Mouse (Mus musculus) left cerebral cortex, adult 2 months (tissue): ENCODE results near the gene Acsbg1. TPM values are rescaled to one million over a fixed set of nuclear protein-coding genes. Genes with fewer than 3 reads are reported as not detected.
A peak's percentile ranks its signal among the peaks of the same experiment; 100 is the strongest.
"Not testable (repeated sequence)": the region's sequence is repeated elsewhere in the genome, so short reads cannot be mapped to it uniquely, and the experiment has no call there.

Experiments
- DNase-seq, 2 experiments: peaks; one replicate each; pipeline ENCODE4 v3.0.0; 2021 to 2022; ENCODE audit warnings: low spot score in 2 of 2, mixed read lengths in 1 of 2; ENCODE audit errors: extremely low spot score in 1 of 2
- H3K27ac ChIP-seq: fragments of 200-600 bp; 2 replicates; pipeline ENCODE4 v1.8.1; 2022
- H3K4me3 ChIP-seq: fragments of 200-600 bp; 2 replicates; pipeline ENCODE4 v1.8.1; 2022
- CTCF ChIP-seq: fragments of 200-600 bp; IDR thresholded peaks from 2 replicates; pipeline ENCODE4 v1.8.1; 2022; ENCODE audit warnings: antibody characterized with exemption, mild to moderate bottlenecking, moderate library complexity
- intact Hi-C: fragments of 180-260 bp; cut with DNase I; formaldehyde crosslinking; loops from one replicate; pipeline ENCODE4 v1.15.1; 2025
- long read RNA-seq, 2 experiments: library from polyadenylated mRNA; stranded (forward); transcript quantifications; one replicate each; pipeline ENCODE4 v2.0.0; 2021; ENCODE audit warnings: borderline mapping rate in 2 of 2
- total RNA-seq, 2 experiments: library from RNA; stranded (reverse); gene quantifications; 2 replicates each; pipeline ENCODE4 v1.2.3; 2021

Gene Acsbg1
- 100 to 1,000 TPM; 114 to 132 TPM for total RNA-seq
- long read RNA-seq, experiment 1, transcript Acsbg1-201 (14 exons, 2,880 nt): major isoform, 413 of 448 reads
- long read RNA-seq, experiment 1, partial matches to known transcripts: 18 of 448 reads
- long read RNA-seq, experiment 1, other reads (novel, unspliced or antisense): 17 of 448 reads
- long read RNA-seq, experiment 2, transcript Acsbg1-201 (14 exons, 2,880 nt): major isoform, 386 of 417 reads
- long read RNA-seq, experiment 2, partial matches to known transcripts: 16 of 417 reads
- long read RNA-seq, experiment 2, other reads (novel, unspliced or antisense): 15 of 417 reads

DNA sequence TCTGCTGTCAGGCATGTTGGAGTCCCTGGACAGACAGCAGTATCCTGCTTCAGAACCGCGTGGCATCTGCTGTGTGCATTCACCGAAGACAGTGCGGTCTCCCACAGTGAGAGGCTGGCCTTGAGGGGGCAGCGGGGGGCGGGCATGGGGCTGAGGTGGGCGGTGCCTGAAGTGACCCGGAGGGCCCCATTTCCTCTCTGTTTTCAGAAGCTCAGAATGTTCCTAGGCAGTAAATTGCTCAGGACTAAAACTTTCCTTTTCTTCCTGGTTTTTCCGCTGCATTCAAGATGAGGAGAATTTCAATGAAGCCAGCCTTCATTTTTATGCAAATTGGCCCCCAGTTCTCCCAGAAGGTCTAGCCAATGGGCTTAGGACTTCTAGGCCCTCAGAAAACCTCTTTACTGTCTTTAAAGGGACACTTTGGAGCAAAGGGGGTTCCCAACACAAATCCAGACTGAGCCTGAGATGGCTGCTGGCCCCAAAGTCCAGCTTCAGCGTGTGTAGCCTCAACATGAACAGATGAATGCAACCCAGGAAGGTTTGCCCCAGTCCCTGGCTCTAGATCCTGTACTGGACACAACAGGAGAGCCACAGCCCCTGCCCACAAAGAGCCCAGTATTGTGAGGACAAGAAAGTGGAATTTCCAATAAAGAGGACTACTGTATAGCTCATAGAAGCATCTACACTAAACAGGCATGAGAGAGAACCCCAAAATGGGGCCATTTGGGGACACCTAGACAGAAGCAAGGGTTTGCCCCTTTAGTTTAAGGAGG, at the start of gene Acsbg1:
Gene Acsbg1, minus strand, starts transcription at position 266 of the 773 bp plus-strand sequence.
- peak within 1 kb of the TSS; percentile 33 for H3K4me3 ChIP-seq
- peak in 1 of 2 experiments; percentile 19 for DNase-seq
- TF ChIP-seq CTCF: no peak
- H3K27ac ChIP-seq: peak within 1 kb of the TSS; percentile 32; the same call in 1 of the 2 replicates
- intact Hi-C loops: no loop called here

DNA sequence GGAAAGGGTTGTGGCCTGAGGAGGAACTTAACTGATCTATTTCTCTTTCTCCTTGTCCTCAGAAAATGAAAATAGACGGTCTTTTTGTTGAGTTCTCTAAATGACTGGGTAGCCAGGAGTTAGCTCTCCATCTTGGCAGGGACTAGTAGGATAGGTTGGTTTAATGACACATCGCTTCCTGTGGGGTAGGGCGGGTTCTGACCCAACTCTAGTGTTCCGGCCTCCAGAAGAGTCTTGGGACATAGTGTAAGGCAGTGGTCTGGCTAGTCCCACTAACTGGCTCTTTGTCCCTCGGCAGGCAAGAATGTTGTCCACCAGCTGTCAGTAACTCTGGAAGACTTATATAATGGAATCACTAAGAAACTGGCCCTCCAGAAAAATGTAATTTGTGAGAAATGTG, 46.4 kb upstream of the Acsbg1 start:
- Histone ChIP-seq H3K4me3 (no peak overlapping the region), H3K27ac (no peak overlapping the region)
- no peak for TF ChIP-seq CTCF
- intact Hi-C loops: no loop called here
- no peak for DNase-seq

DNA sequence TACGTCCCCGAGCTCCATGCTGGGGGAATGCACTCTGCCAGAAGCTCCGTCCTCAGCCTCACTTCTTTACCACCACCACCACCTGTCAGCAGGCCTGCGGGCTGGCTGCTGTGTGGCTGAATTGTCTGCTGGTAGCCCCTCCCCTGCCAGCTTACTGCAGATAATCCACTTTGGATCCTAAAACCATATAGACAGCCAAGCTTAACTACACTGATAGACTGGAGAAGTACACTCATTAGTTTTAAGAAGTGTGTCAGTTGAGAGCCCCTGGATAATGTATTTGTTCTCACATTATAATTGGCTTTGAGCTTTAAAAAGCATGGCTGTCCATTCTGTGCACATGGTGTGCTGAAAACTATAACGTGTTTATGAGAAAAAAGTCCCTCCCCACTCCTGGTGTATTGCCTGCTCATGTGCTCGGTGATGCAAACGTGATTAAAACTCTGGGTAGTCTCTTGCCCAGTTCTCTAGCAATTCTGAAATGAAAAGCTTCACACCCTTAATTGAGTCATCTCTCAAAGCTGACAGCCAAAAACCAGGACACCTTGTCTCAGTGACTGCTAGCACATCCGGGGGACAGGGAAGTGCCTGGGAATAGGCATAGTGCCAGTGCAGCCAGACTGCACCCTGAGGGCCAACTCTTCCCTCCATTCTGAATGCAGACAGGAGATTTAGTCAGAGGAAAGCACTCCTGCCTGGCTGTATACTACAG, 45.8 kb upstream of the Acsbg1 start:
- no peak overlapping the region for H3K4me3 ChIP-seq
- intact Hi-C loops: no loop called here
- no peak for TF ChIP-seq CTCF
- DNase-seq: no peak
- H3K27ac ChIP-seq: no peak overlapping the region

DNA sequence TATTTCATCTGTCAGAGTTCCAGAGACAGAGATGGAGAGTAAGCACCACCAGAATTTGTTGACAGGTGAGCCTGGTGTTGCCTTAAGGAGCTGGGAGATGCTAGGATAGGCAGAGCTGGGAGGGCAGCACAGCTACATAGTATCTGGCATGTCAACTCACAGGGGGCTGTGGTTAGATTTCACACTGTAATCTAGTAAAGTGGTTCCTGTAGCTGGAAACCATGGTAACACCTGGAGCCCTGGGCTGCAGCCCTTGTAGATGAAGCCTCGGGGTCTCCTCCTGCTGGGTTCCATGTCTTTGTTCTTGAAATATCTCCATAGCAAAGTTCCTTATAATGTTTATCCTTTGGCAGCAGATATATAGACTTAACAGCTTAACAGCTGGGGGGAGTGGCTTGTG, 43.9 kb upstream of the Acsbg1 start:
- Histone ChIP-seq H3K4me3 (no peak overlapping the region), H3K27ac (no peak overlapping the region)
- TF ChIP-seq CTCF: no peak
- intact Hi-C loops: no loop called here
- no peak for DNase-seq

DNA sequence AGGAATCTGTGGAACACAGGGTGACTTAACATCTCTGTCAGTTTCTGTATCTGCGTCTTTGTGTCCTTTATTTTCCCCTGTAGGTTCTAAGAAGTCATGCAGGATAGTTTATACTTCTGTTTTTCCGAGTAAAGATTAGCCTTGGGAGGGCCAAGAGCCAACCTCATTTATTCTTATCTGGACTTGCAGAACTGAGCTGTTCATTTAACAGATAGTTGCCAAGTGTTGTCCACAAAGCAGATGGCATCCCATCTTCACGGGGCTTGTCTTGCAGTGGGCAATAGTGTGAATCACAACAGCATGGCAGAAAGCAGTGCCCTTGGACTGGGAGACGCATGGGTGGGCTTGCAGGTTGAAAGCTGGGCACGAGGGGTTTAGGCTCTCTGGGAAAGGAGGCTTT, 42.7 kb upstream of the Acsbg1 start:
- no peak for TF ChIP-seq CTCF
- Histone ChIP-seq H3K4me3 (no peak overlapping the region), H3K27ac (no peak overlapping the region)
- no peak for DNase-seq
- intact Hi-C loops: no loop called here

DNA sequence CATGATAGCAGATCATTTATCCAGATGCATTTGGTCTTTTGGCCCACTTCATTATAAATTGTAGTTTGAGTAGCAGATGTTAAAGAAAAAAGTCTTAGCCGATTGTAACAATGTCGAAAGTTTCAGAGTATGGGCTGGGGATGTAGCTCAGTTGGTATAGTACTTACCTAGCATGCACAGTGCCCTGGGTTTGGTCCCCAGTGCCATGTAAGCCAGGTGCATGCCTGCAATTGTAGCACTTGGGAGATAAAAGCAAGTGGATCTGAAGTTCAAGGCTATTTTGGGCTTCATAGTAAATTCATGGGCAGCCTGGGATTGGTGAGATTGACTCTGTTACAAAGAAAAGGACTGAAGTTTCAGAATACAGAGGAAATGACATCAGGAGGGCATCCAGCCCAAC, 40.9 kb upstream of the Acsbg1 start:
- no peak for TF ChIP-seq CTCF
- intact Hi-C loops: no loop called here
- DNase-seq: no peak

DNA sequence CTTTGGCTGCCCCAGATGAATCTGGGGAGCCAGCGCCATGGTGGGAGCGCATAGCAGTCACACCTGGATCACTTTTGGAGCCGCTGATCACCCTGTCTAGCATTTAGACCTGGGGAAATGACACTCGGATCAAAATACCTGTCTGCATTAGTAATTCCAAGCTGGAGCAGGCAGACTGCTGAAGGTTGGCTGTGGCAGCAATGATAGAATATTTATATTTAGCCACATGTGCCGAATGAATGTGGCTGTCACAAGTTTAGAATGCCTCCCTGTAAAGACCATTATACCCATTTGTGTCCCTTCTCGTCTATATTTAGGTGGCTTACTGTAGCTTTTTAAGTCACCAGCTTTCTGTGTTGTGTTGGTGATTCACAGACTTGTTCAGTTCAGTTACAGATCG, 39.1 kb upstream of the Acsbg1 start:
- peak overlapping the region; percentile 87 for H3K4me3 ChIP-seq
- intact Hi-C loops: no loop called here
- no peak for TF ChIP-seq CTCF
- no peak overlapping the region; the same call in 1 of the 2 replicates for H3K27ac ChIP-seq
- DNase-seq: no peak

More for the DNA sequence above, 40.9 kb upstream of the Acsbg1 start:
- no peak overlapping the region for H3K4me3 ChIP-seq
- H3K27ac ChIP-seq: no peak overlapping the region

DNA sequence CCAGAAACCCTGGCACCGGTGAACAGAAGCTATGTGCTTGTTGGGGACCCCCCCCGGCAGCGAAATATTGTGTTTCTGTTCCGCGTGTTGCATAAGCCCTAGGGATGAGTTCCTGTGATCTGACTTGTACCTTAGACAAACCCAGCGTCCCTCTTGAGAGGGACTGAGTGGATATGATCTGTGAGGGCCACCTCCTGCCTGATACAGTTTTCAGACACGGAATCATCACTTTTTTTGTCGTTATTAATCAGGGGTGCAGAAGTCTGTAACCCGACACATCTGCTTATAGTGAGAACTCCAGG, 38.5 kb upstream of the Acsbg1 start:
- intact Hi-C loops: no loop called here
- Histone ChIP-seq H3K4me3 (peak overlapping the region; percentile 87), H3K27ac (peak overlapping the region; percentile 87)
- peak in 1 of 2 experiments; percentile 50 for DNase-seq
- no peak for TF ChIP-seq CTCF

DNA sequence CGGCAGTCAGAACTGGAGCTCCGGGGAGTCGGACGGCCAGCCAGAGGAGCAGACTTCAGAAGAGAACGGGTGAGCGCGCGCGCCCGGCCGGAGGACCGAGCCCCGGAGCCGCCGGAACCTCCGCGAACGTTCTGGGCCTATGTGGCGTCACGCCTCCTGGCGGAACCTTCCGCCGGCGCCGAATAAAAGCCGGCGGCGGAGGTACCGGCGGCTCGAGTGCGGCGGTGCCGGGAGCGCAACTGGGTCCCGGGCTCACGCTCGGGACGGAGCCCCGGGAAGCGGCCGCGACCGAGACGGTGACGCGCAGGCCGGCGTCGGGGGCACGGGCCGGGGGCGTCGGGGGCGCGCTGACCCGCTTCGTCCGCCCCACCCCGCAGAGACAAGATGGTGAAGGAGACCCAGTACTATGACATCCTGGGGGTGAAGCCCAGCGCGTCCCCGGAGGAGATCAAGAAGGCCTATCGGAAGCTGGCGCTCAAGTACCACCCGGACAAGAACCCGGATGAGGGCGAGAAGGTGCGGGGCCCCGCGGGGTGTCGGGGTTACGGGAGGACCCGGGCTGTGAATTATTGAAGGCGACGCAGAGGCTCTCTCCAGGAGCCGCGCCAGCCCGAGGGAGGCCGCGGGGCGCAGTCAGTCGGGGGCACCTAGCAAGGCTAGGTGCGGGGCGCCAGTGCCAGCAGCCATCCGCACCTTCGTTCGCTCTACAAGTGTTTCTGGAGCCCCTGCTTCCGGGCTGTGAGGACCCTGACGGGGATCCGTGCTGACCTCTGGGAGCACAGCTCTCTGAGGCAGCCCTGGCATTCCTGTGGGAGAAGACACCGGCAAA, 37.9 kb upstream of the Acsbg1 start:
- peak overlapping the region; percentile 87 for H3K27ac ChIP-seq
- peak overlapping the region; percentile 87 for H3K4me3 ChIP-seq
- DNase-seq: peak; percentile 83 to 86
- intact Hi-C loops: no loop called here
- TF ChIP-seq CTCF: peak; percentile 9; the same call in 1 of the 2 replicates

DNA sequence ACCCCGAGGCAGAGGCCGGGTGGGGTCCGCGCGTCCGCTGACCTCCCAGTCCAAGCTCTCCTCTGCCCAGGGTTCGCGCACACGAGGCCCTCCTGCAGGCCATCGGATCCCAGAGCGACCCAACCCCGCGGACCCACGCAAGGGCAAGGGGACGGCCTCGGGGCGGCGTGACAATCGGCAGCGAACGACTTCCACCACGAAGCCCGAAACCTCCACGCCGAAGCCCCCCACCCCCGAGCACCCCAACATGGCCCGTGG, 37.3 kb upstream of the Acsbg1 start:
- intact Hi-C loops: no loop called here
- H3K4me3 ChIP-seq: peak overlapping the region; percentile 87
- H3K27ac ChIP-seq: peak overlapping the region; percentile 87
- DNase-seq: no peak
- no peak for TF ChIP-seq CTCF

DNA sequence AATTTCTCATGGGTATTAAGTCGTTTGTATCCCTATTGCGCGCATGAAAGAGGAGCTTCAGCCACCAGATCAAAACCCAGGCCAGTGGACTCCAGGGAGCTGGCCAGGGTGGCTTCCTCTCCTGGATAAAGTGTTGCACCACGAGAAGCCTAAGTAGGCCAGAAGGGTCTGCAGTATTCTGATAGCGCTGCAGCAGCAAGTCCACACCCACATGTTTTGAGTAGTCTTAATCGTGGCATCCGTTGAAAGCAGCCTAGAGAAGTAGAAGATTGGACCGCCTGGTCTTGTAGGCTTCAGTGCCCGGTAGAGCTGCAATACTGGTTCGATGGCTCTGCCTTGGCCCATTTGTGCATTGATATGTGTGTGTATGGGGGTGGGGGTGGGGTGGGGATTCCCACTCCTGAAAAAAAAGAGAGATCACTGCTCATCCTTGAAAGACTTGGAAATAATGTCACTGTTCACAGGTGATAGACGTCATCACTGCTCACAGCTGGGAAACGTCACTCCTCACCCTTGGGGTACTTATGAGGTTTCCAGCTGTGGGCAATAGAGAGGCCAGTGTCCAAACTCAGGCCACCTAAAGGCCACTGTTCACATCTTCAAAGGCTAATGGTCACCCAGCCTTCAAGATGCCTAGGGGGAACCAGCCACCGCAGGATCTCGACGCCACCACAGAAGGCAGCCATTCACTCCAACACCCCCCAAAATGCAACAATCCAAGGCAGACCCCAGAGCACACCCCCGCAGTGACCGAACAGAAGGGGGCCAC, 36.8 kb upstream of the Acsbg1 start, which contains the start of gene Dnaja4:
Gene Dnaja4, plus strand, starts transcription at position 556 of the 769 bp plus-strand sequence.
- intact Hi-C loops: no loop called here
- Histone ChIP-seq H3K27ac (peak within 1 kb of the TSS; percentile 87), H3K4me3 (peak within 1 kb of the TSS; percentile 87)
- DNase-seq: no peak
- TF ChIP-seq CTCF: no peak

DNA sequence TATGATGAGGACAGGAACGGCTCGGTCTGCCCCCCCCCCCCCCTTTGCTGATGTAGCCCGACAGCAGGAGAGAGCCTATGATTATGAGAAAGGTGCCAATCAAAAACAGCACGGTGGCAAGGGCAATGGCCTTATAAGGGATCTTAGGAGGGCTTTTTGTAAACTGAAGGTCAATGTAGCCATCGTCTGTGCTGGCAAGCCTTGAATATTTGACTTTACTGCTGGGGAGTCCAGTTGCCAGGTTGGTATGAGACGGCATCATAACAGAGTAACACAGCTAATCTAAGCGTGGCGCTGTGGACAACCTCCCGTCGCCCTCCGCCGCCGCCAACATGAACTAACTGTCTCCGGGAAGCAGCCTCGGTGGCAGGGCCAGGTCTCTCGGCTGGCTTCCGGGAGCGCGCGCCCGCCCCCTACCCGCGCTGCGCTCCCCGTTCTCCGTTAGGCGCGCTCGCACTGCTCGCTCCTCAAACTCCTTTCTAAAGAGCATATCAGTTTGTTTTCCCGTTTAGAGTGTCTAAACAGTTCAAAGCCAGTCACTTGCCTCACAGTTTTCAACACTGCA, 29.7 kb upstream of the Acsbg1 start:
- intact Hi-C loops, DNase-seq, H3K27ac ChIP-seq: not testable (repeated sequence)
- H3K4me3 ChIP-seq: peak overlapping the region; percentile 35

DNA sequence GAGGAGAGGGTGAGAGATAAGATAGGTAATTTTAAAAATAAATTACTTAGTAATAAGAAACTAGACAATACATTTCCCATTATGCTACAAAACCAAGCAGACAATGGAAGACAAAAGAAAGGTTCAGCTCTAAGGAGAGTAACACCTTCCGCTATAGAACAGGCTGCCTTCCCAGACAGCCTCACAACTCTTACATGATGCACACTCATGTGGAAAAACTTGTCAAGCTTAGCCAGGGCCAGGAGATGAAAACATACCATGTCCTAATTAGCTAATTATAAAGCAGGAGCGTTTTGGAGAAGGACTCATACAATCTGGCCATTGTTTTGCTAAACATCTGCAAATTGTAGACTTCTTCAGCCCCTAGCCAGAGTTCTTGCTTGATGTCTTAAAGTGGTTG, 29.0 kb upstream of the Acsbg1 start:
- H3K4me3 ChIP-seq, DNase-seq, intact Hi-C loops, H3K27ac ChIP-seq: not testable (repeated sequence)
